23 mouse cellular contexts compared by ENCODE assay signal in the genomic region with DNA sequence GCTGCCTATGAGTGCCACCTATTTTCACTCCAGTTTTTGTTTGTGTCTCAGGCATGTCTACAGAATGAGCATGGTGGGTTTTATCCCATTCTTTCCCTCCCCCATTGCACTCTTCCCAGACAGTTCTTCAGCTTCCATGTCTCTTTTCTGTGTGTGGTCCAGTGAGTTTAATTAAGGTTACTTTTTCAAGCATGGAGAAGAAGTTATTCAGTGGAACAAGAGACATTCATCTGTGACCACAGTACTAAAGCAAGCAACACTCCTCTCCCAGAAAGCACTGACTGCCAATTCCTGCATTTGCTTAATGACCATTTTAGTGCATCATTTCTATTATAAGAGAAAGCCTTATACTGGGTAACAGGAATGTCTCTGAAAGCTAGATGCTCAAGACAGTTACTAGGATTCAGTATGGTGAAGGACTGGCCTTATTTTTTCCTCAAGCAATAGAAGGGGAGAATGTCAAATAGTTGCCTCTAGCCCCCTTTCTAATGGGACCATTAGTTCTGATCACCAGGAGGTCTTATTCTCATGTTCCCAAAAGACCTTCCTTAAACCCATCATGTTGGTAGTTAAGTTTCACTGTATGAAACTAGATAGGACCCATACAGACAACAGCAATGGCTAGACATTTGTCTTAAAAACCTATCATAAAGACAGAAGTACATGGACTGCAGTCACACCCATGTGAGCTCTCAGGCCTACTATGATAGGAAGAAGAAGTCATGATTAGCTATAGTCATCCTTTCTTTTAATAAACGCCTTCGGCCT.
"Had no signal": no experiment of that assay in that cellular context is flagged by ENCODE, and none has a peak within 500 bp of the region (broad histone marks: within the 10 kb centered on the region; RNA-seq: fewer than 3 reads in every experiment).

No protein-coding gene starts in this region.

- H3K9ac ChIP-seq: heart, embryonic 13.5 days; heart, embryonic 15.5 days; hindbrain, embryonic 13.5 days; hindbrain, embryonic 15.5 days; limb, embryonic 13.5 days; limb, embryonic 15.5 days; liver, embryonic 12.5 days; liver, embryonic 14.5 days had no signal

- H3K4me3 ChIP-seq: heart, adult 2 months; heart, embryonic 13.5 days; heart, embryonic 15.5 days; hindbrain, embryonic 13.5 days; hindbrain, embryonic 15.5 days; limb, embryonic 13.5 days; limb, embryonic 15.5 days; liver, embryonic 12.5 days had no signal

- H3K27ac ChIP-seq: heart, adult 2 months; heart, embryonic 13.5 days; heart, embryonic 15.5 days; hindbrain, embryonic 13.5 days; hindbrain, embryonic 15.5 days; hindbrain, postnatal 0 days; limb, embryonic 13.5 days; limb, embryonic 15.5 days; liver, embryonic 12.5 days; liver, embryonic 14.5 days had no signal

- H3K9me3 ChIP-seq: heart, embryonic 13.5 days; heart, embryonic 15.5 days; hindbrain, embryonic 13.5 days; hindbrain, embryonic 15.5 days; limb, embryonic 13.5 days; limb, embryonic 15.5 days; liver, embryonic 12.5 days had no signal

- DNase-seq: gastrocnemius, postnatal 14 days; gastrocnemius, postnatal 36 days; heart, adult 11 months; heart, adult 2 months; heart, postnatal 14 days; heart, postnatal 36 days; kidney, adult 18-20 months; kidney, postnatal 10 days; kidney, postnatal 36 days; layer of hippocampus, adult 9-11 months; layer of hippocampus, postnatal 36 days; left cerebral cortex, postnatal 4 days had no signal

- H3K4me1 ChIP-seq: heart, embryonic 15.5 days; hindbrain, embryonic 13.5 days; hindbrain, embryonic 15.5 days; limb, embryonic 13.5 days; limb, embryonic 15.5 days; liver, embryonic 12.5 days had no signal

- H3K4me2 ChIP-seq: heart, embryonic 11.5 days; heart, embryonic 13.5 days; heart, embryonic 15.5 days; hindbrain, embryonic 13.5 days; hindbrain, embryonic 15.5 days; limb, embryonic 13.5 days; limb, embryonic 15.5 days; liver, embryonic 12.5 days had no signal

- H3K27me3 ChIP-seq: heart, embryonic 13.5 days; heart, embryonic 15.5 days; hindbrain, embryonic 13.5 days; hindbrain, embryonic 15.5 days; limb, embryonic 13.5 days; limb, embryonic 15.5 days; liver, embryonic 12.5 days had no signal

- H3K36me3 ChIP-seq: heart, embryonic 13.5 days; heart, embryonic 15.5 days; hindbrain, embryonic 13.5 days; hindbrain, embryonic 15.5 days; limb, embryonic 13.5 days; limb, embryonic 15.5 days; liver, embryonic 12.5 days had no signal

- ATAC-seq: hindbrain, postnatal 0 days; intestine, embryonic 16.5 days; liver, embryonic 12.5 days had no signal
